ENCODE assay signal across 8 mouse cellular contexts in the genomic region with DNA sequence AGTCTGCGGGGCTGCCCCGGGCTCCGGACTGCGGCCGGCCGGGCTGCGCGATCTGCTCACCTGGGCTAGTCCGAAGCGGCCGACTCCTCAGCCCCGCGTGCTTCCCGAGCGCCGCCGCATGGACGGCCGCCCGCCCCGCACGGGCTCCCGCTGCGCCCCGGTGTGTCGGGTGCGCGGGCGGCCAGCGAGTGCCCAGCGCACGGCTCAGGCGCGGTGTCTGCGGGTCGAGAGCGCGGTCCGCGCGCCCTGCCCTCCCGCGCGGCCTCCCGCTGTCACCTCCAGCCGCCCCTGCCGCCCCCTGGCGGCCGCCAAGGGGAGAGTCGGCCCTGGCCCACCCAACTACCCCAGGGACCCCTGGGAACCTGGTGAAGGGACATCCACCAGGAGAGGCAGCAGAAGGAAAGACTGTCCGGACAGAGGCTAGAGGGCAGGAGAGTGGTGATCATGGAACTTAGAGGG. TPM values are rescaled to one million over a fixed set of nuclear protein-coding genes. Genes with fewer than 3 reads are reported as not detected.
DNase-seq lines count a peak whose midpoint lies in the region; ATAC-seq lines count a peak whose summit lies in the region.

A gene (minus strand): TSS at position 241 of the 459 bp plus-strand sequence.

- peaks cover 64% of the 10 kb centered on the region for H3K4me1 ChIP-seq in limb, embryonic 13.5 days
- H3K4me1 ChIP-seq in midbrain, embryonic 12.5 days = peaks cover 48% of the 10 kb centered on the region
- peaks cover 35% of the 10 kb centered on the region for H3K4me1 ChIP-seq in stomach, embryonic 16.5 days (ENCODE audit: control insufficient read depth, insufficient read depth, low read length)

- peak within 1 kb of the TSS; percentile 65 for H3K4me3 ChIP-seq in limb, embryonic 13.5 days
- H3K4me3 ChIP-seq in midbrain, embryonic 12.5 days = peak within 1 kb of the TSS; percentile 62
- peak within 1 kb of the TSS; percentile 72 for H3K4me3 ChIP-seq in stomach, embryonic 16.5 days (replicated peaks; ENCODE audit: low read length)

- H3K27me3 ChIP-seq in limb, embryonic 13.5 days = peaks cover 43% of the 10 kb centered on the region
- H3K27me3 ChIP-seq in midbrain, embryonic 12.5 days = peaks cover 62% of the 10 kb centered on the region
- no peaks in the 10 kb centered on the region for H3K27me3 ChIP-seq in stomach, embryonic 16.5 days (ENCODE audit: control insufficient read depth, insufficient read depth, low read length)

- no peaks in the 10 kb centered on the region for H3K9me3 ChIP-seq in limb, embryonic 13.5 days
- no peaks in the 10 kb centered on the region for H3K9me3 ChIP-seq in midbrain, embryonic 12.5 days
- no peaks in the 10 kb centered on the region for H3K9me3 ChIP-seq in stomach, embryonic 16.5 days (replicated peaks; ENCODE audit: control insufficient read depth, low read length)

- H3K4me2 ChIP-seq in limb, embryonic 13.5 days (replicated peaks) = peak within 1 kb of the TSS; percentile 83
- H3K4me2 ChIP-seq in midbrain, embryonic 12.5 days (replicated peaks) = peak within 1 kb of the TSS; percentile 84
- H3K4me2 ChIP-seq in stomach, embryonic 16.5 days (ENCODE audit: low read depth, low read length) = peak within 1 kb of the TSS; percentile 89

- ATAC-seq in frontal cortex, adult (ENCODE audit: low TSS enrichment) = peak; percentile 52
- ATAC-seq in limb, embryonic 13.5 days (ENCODE audit: low FRiP score, low read depth) = peak; percentile 61; the same call in 1 of the 2 replicates
- peak; percentile 69 for ATAC-seq in midbrain, embryonic 12.5 days (ENCODE audit: low FRiP score, low read depth)
- peak; percentile 64; the same call in 1 of the 2 replicates for ATAC-seq in stomach, embryonic 16.5 days (ENCODE audit: insufficient read depth, low FRiP score)

- DNase-seq in frontal cortex, postnatal 14 days (ENCODE audit: low spot score in 2 of 2) = no peak
- DNase-seq in cerebellum, adult 9-11 months = peak; percentile 6
- peak; percentile 15 to 25 for DNase-seq in gastrocnemius, adult 8-10 months (ENCODE audit: low spot score in 2 of 2)
- peak; percentile 8 for DNase-seq in induced T-regulatory cell, adult 2 months (ENCODE audit: low read depth)

- WGBS in limb, embryonic 13.5 days = under 1% methylated on average over 50 of the region's 51 CpGs
- WGBS in midbrain, embryonic 12.5 days = under 1% methylated on average over 40 of the region's 51 CpGs
- WGBS in stomach, embryonic 16.5 days = under 1% methylated on average over 47 of the region's 51 CpGs

- no peaks in the 10 kb centered on the region for H3K36me3 ChIP-seq in limb, embryonic 13.5 days
- H3K36me3 ChIP-seq in midbrain, embryonic 12.5 days = no peaks in the 10 kb centered on the region
- H3K36me3 ChIP-seq in stomach, embryonic 16.5 days (ENCODE audit: control insufficient read depth, insufficient read depth, low read length) = no peaks in the 10 kb centered on the region

- H3K27ac ChIP-seq in limb, embryonic 13.5 days = no peak within 1 kb of the TSS
- H3K27ac ChIP-seq in midbrain, embryonic 12.5 days (replicated peaks) = no peak within 1 kb of the TSS
- H3K27ac ChIP-seq in stomach, embryonic 16.5 days (ENCODE audit: low read length) = no peak within 1 kb of the TSS

- peak within 1 kb of the TSS; percentile 79 for H3K9ac ChIP-seq in limb, embryonic 13.5 days
- peak within 1 kb of the TSS; percentile 62 for H3K9ac ChIP-seq in midbrain, embryonic 12.5 days (replicated peaks)
- peak within 1 kb of the TSS; percentile 84 for H3K9ac ChIP-seq in stomach, embryonic 16.5 days (ENCODE audit: low read length)

RNA-seq across cellular contexts. Expression of the gene that starts here (rescaled TPM):
- total RNA-seq in gastrocnemius, adult 8-10 months (2022) = under 1 TPM; 0.46 to 0.79 (median 0.50) TPM
- 29.4 and 30.5 TPM in 2 replicates for polyA plus RNA-seq in limb, embryonic 13.5 days (2015; fragmentation: Nextera tagmentation; extraction: Ambion mirVana)
- polyA plus RNA-seq in midbrain, embryonic 12.5 days (2016; fragmentation: Nextera tagmentation; extraction: Ambion mirVana) = 11.9 and 12.8 TPM in 2 replicates
- 18.7 and 20.0 TPM in 2 replicates for polyA plus RNA-seq in stomach, embryonic 16.5 days (2015; fragmentation: Nextera tagmentation; extraction: Ambion mirVana)

Comparison
In these comparisons a context has a peak if more than half of its experiments do, and no peak if none do; other contexts are left out.
1. Peak in DNase-seq in gastrocnemius, adult 8-10 months; RNA of the gene not detected or under 1 TPM.
2. DNase-seq: peak in cerebellum, adult 9-11 months (single experiment) and induced T-regulatory cell, adult 2 months (single experiment); none in frontal cortex, postnatal 14 days (0 of 2).
3. Peak in every context shown above with its lines, with median percentiles within 50 percentile points of each other: ATAC-seq, H3K4me2 ChIP-seq, H3K4me3 ChIP-seq and H3K9ac ChIP-seq.